Mouse (Mus musculus) inflammation-experienced regulatory T-cells (primary cell): ENCODE data around the gene Slc35f3. TPM values are rescaled to one million over a fixed set of nuclear protein-coding genes. Genes with fewer than 3 reads are reported as not detected.

ENCODE experiments used
- polyA plus RNA-seq, 2 experiments: library from polyadenylated mRNA; unstranded; fragments of 100-300 nt; shearing (Covaris generic); gene quantifications; one replicate each; pipeline ENCODE4 v1.2.1; 2017

Slc35f3 gene
- under 1 TPM in 1 of 2 experiments, not detected in 1; 0.18 TPM for polyA plus RNA-seq

DNA sequence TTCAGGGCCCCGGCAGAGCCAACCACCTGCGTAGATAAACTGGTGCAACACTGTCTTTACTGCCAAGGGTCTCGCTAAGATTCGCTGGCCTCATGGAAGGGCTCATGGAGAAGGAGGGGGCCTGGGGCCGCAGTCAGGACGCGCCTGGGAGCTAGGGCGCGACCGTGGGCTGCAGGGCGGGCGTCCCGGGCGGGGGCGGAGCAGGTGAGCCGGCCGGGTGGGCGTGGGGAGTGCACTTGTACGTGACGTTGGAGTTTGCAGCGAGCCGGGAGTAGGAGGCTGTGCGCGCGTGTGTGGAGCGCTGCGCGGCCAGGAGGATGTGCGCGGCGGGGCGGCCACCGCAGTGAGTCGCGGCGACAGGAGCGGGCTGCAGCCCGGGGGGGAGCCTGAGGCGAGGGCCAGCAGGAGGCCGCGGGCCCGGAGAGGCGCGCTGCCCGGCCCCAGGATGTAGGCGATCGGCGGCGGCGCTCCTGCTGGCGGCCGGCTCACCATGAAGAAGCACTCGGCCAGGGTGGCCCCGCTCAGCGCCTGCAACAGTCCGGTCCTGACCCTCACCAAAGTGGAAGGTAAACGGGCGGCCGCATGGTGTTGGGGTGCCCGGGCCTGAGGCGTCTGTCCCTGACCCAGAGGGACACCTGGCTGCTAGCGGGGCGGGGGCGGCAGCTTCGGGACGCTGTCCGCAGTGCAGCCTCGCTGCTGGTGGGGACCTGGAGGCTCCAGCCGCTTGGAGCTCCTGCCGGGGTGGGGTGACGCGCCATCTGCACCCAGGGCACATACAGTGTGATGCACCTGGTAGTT lies at the start of gene Slc35f3:
Slc35f3 (plus strand) TSS at position 263 of the 798 bp plus-strand sequence.

GRCm38 (mm10) chr8:126422174-126422919 lies 124.0 kb downstream of the Slc35f3 start, which contains the start of gene Coa6:
Gene Coa6, plus strand, starts transcription at chr8:126422515.

Other genes with a start within 250 kb of the Slc35f3 start
- 10 to 100 TPM; 48.8 to 61.2 TPM for gene Coa6, start 124.0 kb downstream of the Slc35f3 start, polyA plus RNA-seq
- 10 to 100 TPM in 1 of 2 experiments, 1 to 10 TPM in 1; 6.9 to 11.6 TPM for gene Tarbp1, start 176.5 kb downstream of the Slc35f3 start, polyA plus RNA-seq